Mouse (Mus musculus): Measurements from ENCODE around the gene Foxk1.

DNA sequence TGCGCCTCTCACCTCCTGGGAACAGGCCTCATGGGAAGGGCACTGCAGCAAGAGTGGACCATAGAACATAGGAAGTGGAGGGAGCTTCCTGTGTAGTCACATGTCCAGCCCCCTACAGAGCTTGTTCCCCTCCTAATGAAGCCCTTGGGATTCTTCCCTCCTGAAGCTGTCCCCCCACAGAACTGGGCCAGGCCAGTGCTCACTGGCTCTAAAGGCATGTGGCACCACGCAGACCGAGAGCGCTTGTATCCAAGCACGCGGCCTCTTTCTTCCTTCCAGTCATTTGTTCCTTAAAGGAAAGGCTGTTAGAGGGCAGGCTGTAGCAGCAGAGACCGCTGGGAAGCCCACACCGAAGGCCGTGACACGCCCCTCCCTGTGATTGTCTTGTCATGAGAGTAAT, 26.6 kb downstream of the Foxk1 start:
- no peak for TF ChIP-seq CTCF (IDR thresholded peaks at IDR 0.05; ENCODE audit: low read depth, low read length)
- no peak for TF ChIP-seq POLR2A (IDR thresholded peaks at IDR 0.05; ENCODE audit: extremely low read depth, insufficient read depth, low read length)

Measured in liver, adult 2 months (tissue).